Mouse (Mus musculus) brain, embryonic 18.5 days (tissue): ENCODE results near the gene Naxd.
"Not testable (repeated sequence)": the region's sequence is repeated elsewhere in the genome, so short reads cannot be mapped to it uniquely, and the experiment has no call there.

Source experiments
- DNase-seq: peaks from one replicate; pipeline ENCODE4 v3.0.0-alpha.2; 2012; ENCODE audit warnings: low read depth, low spot score

Naxd gene

DNA sequence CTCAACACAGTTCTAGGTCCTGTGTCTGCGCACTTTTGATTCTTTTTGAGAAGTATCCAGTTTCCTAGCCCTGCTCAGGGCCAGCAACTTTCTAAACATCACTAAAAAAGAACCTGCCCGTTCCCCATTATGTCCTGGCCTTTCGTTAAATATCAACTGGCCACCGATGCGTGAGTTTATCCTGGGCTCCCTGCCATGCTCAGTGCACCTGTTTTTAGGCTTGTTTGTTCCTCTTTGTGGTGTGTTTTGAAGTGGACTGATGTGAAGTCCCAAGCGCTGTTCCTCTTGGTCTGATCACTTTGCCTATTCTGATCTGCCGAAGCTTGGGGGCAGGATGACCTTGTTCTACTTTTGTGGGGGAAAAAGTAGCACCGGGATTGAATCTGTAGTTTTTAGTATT is 26.0 kb upstream of the Naxd start:
- DNase-seq = no peak

DNA sequence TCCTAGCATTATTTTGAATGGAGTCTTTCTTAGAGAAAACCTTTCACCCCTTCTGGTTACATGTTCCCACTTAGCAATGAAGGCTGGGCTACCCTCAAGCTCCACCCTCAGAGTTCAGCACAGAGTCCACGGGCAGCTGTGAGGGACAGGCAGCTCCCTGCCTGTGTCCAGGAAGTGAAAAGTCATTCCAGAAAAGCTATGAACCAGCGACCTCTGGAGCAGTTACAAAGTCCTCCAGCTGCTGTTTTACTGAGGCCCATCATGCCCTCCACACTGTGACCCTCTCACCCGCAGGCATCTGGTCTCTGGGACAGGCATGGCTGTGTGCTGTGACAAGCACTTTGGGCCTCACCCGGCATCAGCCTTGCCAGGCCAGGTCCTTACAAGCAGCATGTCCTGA is 24.2 kb upstream of the Naxd start:
- DNase-seq = no peak

DNA sequence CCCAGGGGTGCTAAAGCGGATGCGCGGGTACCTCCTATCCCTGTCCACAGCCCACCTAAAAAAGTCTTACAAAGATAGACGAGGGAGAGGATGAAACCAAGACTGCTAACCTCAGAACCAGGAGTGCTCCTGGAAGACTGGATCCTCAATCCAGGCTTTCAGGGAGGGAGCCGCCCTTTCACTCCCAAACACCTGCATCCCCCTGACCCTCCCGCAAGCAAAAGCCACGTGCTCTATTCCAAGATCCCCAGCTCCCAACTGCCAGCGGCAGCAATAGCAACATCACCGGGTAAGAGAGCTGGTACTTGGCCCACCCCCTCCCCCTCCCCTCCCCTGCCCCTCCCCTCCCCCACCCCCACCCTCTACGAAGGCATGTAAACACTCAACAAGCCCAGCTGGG is 21.9 kb upstream of the Naxd start:
- DNase-seq = no peak

DNA sequence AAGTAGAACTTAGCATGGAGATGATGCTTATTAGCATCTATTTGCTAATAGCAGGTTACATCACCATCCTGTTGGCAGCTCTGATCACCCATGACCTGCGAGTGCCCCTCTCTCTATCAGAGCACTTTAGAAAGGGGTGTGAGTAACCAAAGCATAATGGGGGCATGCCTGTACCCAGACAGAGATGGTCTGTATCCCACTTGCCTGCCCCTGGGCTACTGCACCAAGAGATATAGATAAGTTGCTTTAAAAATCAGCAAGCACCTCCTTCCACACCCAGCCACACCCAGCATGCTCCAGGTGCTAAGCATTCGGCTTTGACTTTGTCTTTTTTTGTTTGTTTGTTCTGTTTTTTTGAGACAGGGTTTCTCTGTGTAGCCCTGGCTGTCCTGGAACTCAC is 21.4 kb upstream of the Naxd start:
- DNase-seq = no peak

DNA sequence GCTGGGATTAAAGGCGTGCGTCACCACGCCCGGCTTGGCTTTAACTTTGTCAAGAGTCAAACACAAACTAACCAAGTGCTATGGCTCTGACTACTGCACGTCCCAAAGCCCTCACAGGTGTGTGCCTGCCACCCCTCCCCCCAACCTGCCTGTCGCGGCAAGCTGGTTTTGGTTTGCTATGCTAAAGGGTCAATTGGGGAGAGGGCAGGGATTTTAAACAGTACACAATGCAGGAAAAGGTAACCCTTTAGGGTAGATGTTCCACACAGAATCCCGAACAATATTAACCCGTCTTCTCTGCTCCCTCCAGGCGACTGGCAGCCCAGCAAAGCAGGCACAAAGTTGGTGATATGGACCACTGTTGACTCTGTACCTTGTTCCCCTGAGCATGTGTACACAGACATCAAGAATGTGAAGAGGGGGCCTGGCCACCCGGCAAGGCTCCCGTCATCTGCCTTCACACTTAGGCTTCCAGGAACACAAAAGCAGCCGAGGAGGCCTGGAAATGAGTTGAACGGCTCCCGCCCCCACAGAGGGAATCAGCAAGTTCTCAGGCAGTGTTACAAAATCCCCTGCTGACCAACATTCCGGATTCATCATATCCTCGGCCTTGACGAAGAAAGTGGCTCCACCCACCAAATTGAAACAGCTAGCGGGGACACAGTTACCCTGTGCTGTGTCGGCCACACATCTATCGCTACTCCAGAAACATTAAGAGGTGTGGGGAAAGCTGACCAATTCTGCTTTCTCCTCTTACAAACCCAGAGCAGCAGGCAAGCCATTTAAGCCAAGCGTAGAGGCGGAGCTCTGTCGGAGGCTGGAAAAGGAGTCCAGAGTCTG is 20.7 kb upstream of the Naxd start:
- no peak for DNase-seq

DNA sequence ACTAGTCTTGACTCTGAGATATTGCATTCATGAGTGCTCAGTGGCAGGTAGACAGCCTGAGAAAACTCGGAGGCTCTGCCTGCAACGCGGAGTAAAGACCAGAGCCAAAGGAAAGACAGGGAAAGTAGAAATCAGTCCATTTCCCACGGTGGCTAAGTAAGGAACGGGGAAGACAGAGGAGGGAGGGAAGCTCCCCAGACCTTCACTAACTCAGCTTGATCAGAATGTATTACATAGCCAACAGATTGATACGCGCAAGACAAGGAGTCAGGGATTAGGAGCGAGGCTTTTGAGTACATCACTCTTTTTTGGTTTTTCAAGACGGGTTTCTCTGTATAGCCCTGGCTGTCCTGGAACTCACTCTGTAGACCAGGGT is 20.1 kb upstream of the Naxd start:
- DNase-seq = no peak

DNA sequence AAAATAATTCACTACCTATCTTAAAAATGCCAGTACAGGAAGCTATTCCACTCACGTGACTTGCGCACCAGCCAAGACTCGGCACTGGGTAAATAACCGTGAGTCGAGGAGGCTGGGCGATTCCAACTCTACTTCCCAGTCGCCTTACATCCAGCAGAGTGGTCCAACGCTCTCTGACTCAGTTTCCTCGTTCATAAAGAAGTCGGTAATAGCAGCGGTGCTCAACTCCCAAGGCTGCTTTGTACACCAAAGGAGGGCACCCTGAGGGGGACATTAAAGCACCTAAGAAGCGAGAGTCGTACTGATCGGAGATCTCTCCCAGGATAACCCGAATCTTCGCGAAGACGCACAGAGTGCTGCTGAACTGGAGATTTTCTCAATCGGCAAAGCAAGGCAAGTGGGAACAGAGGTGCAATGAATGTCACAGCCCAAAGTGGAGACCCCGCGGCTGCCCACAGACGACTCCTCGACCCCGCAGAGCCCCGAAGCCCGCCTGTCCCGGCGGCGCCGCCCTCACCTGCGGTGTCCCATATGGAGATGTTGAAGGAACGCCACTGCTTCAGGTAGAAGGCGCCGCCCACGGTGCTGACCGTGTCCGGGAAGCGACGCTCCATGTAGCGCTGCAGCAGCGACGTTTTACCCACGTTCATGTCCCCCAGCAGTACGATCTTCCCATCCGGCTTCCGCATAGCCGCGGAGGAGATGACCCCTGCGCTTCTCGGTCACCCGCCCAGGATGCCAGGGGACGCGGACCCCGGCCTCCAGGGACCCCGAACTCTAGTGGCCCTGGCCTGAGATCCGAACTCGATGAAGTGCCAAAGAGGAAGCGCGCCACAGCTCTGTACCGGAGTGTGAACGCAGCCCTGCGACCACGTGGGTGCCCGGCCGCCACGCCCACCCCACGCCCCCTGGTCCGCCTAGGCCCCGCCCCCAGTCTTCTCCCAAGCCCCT is 19.2 kb upstream of the Naxd start, which contains the start of gene Rab20:
Rab20 (minus strand) TSS at position 900 of the 951 bp plus-strand sequence.
- DNase-seq = no peak

DNA sequence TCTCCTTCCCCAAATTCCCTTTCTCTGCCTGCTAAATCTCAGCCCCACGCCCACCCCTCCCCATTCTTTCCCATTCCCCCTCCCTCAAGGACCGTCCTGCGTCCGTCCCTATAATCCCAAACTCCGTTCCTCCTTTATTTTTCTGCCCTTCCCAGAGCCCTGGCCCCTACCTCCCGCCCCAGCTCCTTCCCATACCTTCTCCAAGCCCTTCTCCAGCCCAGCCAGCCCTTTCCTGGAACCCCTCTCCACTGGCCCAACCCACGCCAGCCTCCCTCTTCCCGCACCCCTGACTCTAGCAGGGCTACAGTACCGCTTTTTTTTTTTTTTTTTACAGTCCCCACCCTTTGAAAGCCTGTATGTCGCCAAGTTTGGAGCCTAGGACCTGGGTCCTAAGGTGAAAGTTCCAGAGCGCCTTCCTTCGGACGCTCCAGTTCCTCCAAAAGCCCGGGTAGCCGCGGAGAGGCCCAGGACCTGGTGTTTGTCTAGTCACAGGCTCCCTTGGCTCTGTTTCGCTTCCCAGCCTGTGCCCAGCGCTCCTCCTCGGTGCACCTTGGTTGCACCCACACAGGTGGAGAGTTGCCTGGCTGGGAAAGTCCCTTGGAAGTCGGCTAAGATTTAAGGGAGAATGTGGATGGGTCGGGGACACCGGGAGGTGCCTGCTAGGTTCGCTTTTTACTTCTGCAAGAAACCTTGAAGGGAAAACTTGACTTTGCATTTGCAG is 18.3 kb upstream of the Naxd start:
- no peak for DNase-seq

DNA sequence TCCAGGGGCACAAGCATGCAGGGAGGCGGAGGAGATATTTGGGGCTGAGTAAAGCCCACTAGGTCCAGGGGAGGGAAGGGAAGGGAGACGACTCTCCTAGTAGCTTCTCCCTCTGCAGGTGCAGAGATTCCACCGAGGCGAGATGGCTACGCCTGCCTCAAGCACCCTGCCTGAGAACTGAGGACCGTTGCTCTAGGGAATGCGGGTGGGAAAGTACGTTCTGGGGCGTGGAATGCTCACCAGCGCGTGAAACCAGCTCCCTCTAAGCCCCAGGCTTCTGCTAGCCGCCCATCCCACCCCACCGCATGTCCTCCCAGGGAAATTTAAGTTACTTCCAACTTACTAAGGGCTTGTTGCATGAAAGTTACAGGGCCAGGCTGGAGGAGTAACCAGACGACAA is 17.7 kb upstream of the Naxd start:
- no peak for DNase-seq

DNA sequence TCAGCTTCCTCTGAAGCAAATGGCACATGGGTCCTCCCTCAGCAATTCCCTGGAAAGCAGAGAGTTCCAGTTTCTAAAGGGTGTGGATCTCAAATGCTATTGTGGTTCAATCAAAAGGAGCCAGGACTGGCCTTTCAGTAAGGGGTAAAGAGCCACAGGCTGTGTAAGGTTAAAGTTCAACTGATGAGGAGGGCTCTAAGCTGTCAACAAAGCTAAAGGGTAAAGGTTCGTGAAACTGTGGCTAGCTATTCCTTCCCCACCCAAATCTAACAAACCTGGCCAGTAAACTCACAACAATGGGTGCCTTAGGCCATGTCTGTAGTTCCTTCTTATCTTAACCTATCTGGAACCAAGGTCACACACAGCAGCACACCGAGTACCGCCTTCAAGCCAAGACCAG is 15.4 kb upstream of the Naxd start:
- no peak for DNase-seq

DNA sequence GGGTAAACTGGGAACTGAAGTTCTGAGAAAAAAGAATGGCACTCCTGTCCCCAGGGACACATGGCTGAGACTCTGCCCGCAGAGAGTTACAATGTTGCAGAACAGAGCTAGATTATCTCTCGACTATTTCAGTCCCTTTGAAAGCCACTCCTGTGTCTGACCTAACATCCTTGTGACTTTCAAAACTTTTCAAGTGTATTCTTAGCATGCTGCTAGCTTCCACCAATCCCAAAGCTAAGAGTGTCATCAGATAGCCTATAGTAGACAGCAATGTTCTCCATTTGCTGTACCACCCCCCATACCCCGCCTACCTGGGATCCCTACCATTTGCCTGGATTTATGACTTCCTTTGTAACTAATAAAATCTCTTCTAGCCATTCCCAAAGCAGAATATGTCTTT is 14.8 kb upstream of the Naxd start:
- no peak for DNase-seq

DNA sequence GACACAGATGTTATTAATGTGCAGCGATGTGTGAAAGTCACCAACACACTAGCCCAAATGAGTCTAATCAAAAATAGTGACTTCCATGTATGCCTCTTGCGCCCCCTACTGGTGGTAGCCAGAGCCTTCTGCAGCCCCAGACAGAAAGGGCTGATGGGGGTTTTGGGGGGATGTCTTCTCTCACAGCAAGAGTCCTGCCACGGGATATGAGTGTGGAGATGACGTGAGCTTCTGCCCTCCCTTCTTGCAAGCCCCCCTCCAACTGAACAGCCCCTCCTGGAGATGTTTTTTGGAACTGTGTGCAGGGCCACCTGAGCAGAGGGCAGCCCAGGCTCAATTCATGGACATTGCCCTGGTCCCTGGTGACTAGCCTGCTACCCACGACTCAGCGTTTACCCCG is 11.2 kb upstream of the Naxd start:
- DNase-seq = no peak

DNA sequence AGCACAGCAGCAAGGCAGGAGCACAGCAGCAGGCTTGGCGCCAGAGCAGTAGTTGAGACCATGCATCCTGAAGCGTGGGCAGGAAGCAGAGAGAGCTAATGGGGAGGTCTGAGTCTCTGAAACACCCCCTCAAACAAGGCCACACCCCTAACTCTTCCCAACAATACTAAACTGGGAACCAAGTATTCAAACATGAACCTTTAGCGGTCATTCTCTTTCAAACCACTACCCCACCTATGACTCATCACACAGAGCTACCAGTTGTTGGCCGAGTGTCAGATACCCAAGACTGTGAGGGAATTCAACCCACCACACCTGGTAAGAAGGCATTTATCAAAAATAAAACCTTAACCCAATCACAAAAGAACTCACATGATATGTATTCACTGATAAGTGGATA is 10.1 kb upstream of the Naxd start:
- no peak for DNase-seq

DNA sequence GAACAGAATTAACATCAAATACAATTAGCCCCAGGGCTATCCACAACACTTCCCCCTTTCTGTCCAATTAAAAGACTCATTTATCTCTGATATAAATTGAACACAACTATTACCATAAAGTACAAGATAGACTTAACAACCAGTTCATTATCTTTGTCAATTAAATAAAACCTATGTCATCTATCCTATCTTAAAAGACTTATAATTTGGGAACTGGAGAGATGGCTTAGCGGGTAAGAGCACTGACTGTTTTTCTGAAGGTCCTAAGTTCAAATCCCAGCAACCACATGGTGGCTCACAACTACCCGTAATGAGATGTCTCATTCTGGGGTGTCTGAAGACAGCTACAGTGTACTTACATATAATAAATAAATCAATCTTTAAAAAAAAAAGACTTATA is 5.0 kb upstream of the Naxd start:
- not testable (repeated sequence) for DNase-seq

DNA sequence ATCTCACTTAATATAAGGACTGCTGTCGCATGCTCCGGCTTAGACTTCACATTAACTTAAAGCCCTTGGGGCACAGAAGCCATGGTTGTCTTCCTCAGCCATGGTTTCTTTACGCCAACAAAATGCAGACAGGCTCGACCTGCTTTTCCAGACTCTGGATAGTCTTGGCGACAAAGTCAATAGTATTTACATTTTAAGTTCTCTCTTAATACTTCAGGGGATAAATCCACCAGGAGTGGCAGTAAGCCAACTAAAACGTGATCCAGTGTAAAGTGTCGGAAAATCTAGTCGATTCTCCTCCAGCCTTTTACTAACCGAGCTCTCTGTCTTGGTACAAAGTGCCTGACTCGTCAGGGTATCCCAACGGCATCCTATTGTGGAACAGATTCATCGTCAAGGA is 975 bp downstream of the Naxd start:
- DNase-seq = no peak

DNA sequence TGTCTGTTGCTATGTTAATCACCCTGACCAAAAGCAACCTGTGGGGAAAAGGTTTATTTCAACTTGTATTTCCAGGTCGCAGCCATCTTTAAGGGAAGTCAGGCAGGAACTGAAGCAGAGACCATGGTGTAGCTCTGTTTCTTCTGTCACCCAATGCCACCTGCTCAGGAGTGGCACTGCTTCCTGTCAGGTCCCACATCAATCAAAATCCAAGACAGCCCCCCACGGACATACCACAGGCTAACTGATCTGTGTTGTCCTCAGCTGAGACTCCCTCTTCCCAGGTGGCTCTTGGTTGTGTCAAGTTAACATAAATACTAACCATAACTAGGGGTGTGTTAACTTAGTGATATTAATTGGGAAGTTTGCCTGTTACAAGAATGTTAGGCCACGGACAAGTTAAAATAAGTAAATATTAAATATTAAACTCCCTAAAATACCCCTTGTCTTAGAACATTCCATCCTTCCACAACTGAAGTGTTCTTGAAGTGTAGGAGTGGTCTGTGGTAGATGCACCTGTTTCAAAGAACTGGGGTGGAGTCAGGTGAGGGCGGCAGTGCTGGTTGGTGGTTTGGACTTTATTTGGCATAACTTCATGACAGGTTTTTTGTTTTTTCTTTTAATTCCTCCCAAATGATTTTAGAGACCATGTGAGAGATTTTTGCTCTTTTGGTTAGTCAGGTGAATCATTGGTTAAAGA is 1.6 kb downstream of the Naxd start:
- DNase-seq = no peak

DNA sequence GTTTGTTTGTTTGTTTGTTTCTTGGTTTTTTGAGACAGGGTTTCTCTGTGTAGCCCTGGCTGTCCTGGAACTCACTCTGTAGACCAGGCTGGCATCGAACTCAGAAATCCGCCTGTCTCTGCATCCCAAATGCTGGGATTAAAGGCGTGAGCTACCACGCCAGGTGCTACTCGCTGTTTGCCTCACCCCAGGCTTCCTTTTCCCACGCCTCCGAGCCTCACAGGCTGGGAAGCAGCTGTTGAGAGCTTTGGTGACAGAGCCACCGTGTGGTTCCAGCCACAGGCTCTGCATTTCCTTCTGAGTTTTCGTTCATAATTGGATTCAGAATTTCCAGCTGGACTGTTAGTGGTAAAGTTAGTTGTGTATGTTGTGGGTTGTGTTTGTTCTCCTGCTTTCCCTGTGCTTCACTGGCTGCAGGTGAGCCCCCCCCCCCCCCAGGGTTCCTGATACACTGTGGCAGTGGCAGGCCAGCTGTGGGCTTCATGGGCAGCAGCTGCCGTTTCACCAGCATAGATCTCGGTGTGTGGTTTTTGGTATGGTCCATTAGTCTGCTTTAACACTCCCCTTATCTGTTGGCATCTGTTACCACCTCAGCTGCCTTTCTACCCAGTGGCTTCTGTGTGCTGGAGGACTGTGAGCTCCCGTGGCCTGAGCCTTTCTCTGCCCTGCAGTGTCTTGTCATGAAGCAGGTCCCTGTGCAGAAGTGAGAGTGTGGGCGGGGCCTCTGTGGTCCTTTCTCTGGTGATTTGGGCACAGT is 6.3 kb downstream of the Naxd start:
- no peak for DNase-seq

DNA sequence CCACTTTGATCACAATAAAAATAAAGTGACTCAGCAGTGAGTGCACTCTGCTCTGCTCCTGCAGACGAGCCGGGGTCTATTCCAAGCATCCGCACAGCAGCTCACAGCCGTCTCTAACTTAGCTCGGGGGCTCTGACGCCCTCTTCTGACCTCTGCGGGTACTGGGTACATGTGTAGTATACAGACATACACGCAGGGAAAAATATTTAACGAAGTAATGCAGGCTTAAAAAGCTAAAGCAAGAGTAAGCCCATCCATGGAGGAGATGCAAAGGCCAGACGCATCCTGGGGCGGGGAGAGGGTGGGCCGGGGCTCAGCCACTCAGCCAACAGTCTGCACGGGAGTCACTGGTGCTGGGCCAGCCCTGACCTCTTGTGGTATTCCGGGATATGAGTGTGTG is 8.8 kb downstream of the Naxd start:
- DNase-seq = no peak

DNA sequence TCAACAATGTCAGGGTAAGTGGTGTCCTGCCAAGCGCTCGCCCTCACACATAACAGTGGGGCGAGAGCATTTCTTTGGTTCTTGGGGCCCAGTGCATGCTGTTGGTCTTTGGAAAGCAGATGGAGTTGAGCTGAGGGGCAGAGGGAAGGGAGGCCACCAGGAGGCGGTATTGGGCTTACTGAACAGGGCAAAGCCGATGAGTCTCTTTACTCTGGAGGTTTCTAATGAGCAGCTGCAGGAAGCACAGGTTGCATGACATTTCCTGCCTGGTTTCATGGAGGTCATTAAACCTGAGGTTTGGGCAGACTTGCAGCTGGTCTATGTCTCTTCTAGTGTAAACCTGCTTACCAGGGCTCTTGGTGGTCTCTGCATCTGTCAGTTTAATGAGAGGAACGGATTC is 9.5 kb downstream of the Naxd start:
- no peak for DNase-seq

DNA sequence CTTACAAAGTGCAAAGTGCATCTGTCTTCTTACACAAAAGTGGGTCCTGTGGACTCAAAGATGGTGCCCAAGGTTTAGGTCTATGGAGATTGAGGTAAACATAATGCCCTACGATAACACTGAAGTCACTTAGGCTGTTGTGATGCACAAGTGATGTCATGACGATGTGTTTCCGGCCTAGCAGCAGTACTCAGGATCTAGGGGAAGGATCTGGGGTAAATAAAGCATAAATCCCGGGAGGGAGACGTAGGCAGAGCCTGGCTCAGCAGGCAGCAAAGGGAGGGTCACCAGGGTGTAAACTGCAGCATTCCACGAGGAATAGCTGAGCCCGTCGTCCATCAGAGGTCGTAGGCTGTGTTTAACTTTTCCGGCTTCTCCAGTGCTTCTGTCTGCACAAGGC is 11.6 kb downstream of the Naxd start:
- no peak for DNase-seq

DNA sequence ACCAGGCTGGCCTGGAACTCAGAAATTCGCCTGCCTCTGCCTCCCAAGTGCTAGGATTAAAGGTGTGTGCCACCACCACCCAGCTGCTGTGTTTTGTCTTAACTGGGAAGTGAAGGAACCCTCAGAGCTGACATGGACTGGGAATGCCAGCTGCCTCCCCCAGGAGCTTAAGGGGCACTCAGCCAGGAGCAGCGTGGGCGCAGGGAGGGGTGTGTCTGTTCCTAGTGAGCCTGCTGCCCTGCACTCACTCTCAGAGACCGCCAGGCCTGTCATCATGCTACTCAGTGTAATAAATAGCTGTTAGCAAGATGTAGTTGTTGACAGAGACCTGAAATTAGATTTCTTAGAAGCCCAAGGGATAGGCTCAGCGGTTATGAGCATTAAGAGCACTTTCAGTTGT is 13.7 kb downstream of the Naxd start:
- no peak for DNase-seq
